Mouse (Mus musculus) right cerebral cortex, adult 18-20 months (tissue): ENCODE measurements around the gene Lysmd4.

Experiments used
- DNase-seq: peaks from one replicate; pipeline ENCODE4 v3.0.0; 2022; ENCODE audit warnings: mixed read lengths

Gene Lysmd4

DNA sequence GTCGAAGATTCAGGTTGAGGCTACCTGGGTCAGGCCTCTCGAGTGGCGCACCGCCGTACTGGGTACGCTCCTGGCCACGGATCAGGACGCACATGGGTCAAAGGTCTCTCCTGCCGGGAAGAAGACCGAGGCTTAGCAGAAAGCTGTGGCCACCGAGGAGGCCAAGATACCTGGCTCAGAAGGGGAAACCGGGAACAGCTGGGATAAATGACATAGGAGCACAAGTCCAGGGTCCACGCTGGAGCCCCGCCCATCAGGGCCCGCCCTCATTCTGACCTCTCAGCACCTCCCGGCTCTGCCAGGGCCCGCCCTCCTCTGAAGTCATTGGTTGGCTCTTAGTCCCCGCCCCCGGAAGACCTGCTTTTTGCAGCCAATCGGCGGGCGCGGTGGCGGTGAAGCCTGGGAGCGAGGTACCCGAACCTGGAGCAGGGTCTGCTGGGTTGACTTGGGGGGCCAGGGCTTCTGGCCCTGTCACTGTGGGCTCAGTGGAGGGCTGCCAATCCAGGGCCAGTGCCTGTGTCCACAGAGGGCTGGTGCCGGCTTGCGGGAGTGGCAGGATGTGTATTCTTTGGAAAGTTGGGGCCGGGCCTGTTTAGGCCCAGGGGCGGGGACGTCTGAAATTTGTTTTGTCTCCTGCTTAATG, at the start of gene Lysmd4:
Lysmd4 (plus strand) TSS at position 325 of the 643 bp plus-strand sequence.
- DNase-seq, result peak; percentile 97

- no peak for DNase-seq
These were observed 48.7 kb upstream of the Lysmd4 start for GRCm38 (mm10) chr7:67173522-67174195.

- no peak for DNase-seq
These were observed 38.6 kb upstream of the Lysmd4 start for GRCm38 (mm10) chr7:67183786-67184185.

- DNase-seq, result peak; percentile 40
These were observed 22.9 kb upstream of the Lysmd4 start for GRCm38 (mm10) chr7:67199412-67199811.

DNA sequence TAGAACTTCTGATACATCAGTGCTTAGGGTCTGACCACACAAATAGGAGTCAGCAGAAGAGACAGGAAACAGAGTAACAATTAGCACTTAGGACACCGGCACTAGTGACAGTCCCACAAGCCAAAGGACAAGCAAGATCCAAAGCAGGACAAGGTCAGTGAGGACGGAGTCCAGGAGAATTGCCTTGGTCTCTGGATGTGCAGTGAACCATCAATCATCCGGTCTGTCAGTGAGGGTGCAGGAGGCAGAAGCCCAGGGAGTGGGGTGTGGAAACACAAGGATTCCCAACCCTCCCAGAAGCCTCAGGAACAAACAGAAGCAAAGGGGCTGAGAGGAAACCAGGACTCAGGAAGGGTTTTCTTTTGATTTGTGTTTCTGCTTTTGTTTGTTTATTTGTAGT, 18.7 kb upstream of the Lysmd4 start:
- DNase-seq, result no peak

DNA sequence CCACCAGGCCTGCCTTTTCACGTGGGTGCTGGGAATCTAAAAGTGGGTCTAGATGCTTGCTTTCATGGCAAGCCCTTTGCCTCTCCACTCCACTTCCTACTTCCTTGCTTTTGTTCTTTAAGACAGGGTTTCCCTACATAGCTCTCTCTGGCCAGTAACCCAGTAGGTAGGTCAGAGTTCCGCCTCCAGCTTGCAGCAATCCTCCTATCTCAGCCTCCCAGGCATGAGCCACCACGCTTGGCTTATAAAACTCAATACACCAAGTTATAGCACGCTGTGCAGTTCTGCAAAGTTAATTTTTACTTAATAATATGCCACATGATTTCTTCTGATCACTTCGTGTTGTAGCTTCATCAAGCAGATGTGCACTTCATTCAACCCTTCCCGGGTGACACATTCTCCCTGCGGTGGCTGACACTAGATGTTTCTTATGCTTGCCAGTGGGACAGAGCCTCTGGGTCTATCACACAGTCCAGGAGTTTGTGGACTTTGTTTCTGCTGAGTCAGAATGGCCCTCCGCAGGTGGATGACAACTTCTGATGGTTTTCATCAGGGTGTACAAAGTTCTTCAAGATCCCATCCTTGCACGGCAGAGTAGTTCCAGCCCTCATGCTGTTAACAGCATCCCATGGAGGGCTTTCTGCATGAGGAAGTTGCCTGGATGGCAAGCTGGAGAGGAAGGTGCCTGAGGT, 16.5 kb upstream of the Lysmd4 start:
- DNase-seq, result no peak

- DNase-seq, result no peak
These were observed 15.8 kb upstream of the Lysmd4 start for GRCm38 (mm10) chr7:67206496-67206895.

DNA sequence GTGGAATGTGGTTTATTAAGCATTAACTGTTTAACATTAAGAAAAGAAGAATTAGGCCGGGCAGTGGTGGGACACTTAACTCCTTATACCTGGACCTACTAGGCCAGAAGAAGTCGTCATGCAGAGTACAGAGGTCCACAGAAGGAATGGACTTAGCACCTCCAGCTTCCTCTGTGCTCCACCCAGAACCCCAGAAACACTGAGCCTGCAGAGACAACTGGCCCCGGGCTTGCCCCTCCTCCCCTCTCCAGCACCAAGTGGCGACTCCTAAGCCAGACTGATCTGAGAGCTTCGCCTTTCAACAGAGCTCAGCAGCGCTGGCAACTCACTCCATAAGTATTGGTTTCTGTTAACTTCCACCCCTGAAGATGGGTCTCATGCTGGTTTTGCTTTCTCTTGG, 14.6 kb upstream of the Lysmd4 start:
- DNase-seq, result no peak

GRCm38 (mm10) chr7:67208317-67208716, 14.0 kb upstream of the Lysmd4 start:
- DNase-seq, result no peak

DNA sequence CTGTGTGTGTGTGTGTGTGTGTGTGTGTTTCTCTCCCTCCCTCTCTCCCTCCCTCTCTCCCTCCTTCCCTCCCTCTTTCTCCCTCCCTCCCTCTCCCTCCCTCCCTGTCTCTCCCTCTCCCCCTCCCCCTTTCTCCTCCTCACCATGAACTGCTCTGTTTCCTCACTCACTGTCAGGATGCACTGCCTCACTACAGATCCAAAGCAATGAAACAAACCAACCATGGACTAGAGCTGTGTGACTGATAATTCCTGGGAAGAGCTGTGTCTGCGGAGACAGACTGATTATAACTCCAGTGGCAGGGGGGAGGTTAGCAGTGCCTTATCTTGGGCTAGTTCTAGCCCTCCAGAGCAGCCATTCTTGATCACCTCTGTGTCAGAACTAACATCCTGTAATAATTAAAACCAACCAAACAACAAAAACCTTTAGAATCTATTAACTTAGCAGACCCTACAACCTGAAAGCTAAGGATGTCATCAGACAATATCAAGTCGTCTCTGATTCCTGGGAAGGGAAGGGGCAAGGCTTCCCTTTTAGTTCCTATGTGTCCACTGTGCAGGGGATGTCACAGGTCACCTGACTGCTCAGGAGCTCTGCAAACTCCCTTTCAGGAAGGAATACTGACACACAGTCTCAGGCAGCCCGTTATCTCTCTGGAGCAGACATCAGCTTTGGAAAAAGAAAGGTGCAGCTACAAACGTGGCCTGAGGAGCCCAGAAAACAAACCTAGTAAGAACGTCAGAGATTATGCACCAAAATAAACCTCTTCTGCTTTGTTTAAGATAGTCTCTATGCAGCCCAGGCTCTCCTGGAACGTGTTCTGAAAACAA, 12.1 kb upstream of the Lysmd4 start:
- DNase-seq, result no peak

- DNase-seq, result no peak
These were observed 11.0 kb upstream of the Lysmd4 start for GRCm38 (mm10) chr7:67211341-67211740.

GRCm38 (mm10) chr7:67211971-67212370, 10.4 kb upstream of the Lysmd4 start:
- DNase-seq, result no peak

DNA sequence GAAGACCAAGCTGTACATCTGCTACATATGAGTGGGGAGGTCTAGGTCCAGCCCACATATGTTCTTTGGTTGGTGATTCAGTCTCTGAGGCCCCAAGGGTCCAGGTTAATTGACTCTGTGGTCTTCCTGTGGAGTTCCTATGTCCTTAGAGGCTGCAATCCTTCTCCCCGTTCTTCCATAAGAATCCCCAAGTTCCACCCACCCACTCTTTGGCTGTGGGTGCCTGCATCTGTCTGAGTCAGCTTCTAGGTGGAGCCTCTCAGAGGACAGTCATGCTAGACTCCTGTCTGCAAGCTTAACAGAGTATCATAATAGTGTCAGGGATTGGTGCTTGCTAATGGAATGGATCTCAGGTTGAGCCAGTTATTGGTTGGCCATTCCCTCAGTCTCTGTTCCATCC, 8.8 kb upstream of the Lysmd4 start:
- peak; percentile 72 for DNase-seq

DNA sequence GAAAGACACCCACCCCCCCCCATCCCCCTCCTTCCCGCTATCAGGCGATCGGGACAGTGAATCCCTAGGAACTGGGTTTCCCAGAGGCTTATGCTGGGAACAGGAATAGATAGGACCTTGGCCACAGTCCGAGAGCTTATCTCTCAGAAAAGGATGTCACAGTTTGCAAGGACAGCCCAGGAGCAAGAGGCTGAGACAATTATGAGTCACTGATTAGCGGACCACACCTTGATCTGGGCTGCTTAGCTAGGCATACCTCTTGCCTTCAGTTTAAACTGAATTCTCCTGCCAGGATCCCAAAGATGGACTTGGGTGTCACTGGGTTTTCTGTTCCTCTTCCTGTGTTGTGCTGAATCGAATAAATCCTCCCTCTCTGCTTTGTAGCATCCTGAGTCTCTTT, 6.0 kb upstream of the Lysmd4 start:
- no peak for DNase-seq

- no peak for DNase-seq
These were observed 5.3 kb upstream of the Lysmd4 start for GRCm38 (mm10) chr7:67217025-67217424.

- DNase-seq, result no peak
These were observed 3.7 kb downstream of the Lysmd4 start for GRCm38 (mm10) chr7:67225943-67226625.

GRCm38 (mm10) chr7:67227538-67227937, 5.2 kb downstream of the Lysmd4 start:
- DNase-seq, result no peak

- DNase-seq, result no peak
These were observed 6.0 kb downstream of the Lysmd4 start for GRCm38 (mm10) chr7:67228390-67228789.

- DNase-seq, result no peak
These were observed 6.7 kb downstream of the Lysmd4 start for GRCm38 (mm10) chr7:67228891-67229602.

- no peak for DNase-seq
These were observed 7.4 kb downstream of the Lysmd4 start for GRCm38 (mm10) chr7:67229701-67230100.

GRCm38 (mm10) chr7:67230221-67230620, 7.9 kb downstream of the Lysmd4 start:
- DNase-seq, result no peak

DNA sequence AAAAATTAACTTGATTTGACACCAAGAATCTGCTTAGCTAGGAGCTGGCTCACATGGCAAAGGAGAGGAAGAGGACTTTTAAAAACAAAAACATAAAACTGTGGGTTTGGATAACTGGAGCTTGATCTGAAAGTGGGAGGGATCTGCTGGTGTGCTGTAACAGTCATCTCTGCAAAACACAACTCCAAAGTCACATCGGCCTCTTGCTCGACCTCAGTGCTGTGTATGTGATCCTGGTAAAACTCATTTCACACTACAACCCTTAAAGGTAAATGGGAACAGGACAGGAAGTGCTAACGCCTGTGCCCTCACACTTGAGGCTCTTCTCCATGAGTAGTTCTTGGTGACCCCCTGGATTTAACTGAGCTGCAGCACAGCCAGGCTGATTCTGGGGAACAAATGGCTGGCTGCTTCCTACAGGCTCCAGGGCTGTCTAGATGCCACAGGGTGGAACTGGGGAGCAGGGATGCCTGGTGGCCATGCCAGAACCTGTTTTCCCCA, 8.3 kb downstream of the Lysmd4 start:
- no peak for DNase-seq
